Mouse (Mus musculus): ENCODE data around the gene St3gal2. TPM values are rescaled to one million over a fixed set of nuclear protein-coding genes. Genes with fewer than 3 reads are reported as not detected.
"Not testable (repeated sequence)": the region's sequence is repeated elsewhere in the genome, so short reads cannot be mapped to it uniquely, and the experiment has no call there.

Gene St3gal2
- polyA plus RNA-seq, 1 experiment from 2014 or later, result 15.1 TPM

GRCm38 (mm10) chr8:110905404-110905803, 14.3 kb upstream of the St3gal2 start:
- no peak for ATAC-seq (replicated peaks; ENCODE audit: low FRiP score, low read depth)
- H3K4me3 ChIP-seq (replicated peaks; ENCODE audit: low read depth, low read length), result no peak overlapping the region
- no peak for TF ChIP-seq CTCF (IDR thresholded peaks at IDR 0.05; ENCODE audit: low read depth)

DNA sequence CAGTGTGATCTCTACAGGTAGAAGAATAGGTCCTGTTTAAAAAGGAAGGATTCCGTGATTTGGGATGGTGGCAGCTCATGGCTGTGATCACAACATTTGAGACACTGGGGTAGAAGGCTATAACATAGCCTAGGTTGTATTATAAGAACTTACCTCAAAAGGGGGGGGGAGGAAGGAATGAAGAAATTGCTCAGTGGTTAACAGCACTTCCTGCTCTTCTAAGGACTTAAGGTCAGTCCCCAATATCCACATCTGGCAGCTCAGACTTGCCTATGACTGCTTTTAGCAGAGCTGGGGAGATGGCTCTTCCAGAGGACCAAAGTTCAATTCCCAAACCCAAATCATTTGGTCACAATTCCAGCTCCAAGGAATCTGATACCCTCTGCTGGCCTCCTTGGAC, 13.0 kb upstream of the St3gal2 start:
- Histone ChIP-seq H3K4me2 (ENCODE audit: low read length) (no peak overlapping the region), H3K27ac (no peak overlapping the region), H3K4me1 (replicated peaks; ENCODE audit: insufficient read depth, low read length) (no peaks in the 10 kb centered on the region; the same call in 1 of the 2 replicates), H3K36me3 (ENCODE audit: insufficient read depth, low read length) (no peaks in the 10 kb centered on the region), H3K4me3 (replicated peaks; ENCODE audit: low read depth, low read length) (no peak overlapping the region), H3K27me3 (ENCODE audit: insufficient read depth, low read length) (no peaks in the 10 kb centered on the region), H3K9me3 (replicated peaks; ENCODE audit: low read length) (no peaks in the 10 kb centered on the region), H3K9ac (ENCODE audit: low read depth, low read length) (no peak overlapping the region)
- WGBS, result 91% methylated on average over 1 of the region's 1 CpGs
- no peak for TF ChIP-seq CTCF (IDR thresholded peaks at IDR 0.05; ENCODE audit: low read depth)
- ATAC-seq (replicated peaks; ENCODE audit: low FRiP score, low read depth) (no peak), DNase-seq (ENCODE audit: low spot score) (no peak)

More at GRCm38 (mm10) chr8:110905404-110905803, 14.3 kb upstream of the St3gal2 start:
- Histone ChIP-seq H3K36me3 (ENCODE audit: insufficient read depth, low read length) (no peaks in the 10 kb centered on the region), H3K9me3 (replicated peaks; ENCODE audit: low read length) (no peaks in the 10 kb centered on the region), H3K4me1 (replicated peaks; ENCODE audit: insufficient read depth, low read length) (no peaks in the 10 kb centered on the region; the same call in 1 of the 2 replicates), H3K9ac (ENCODE audit: low read depth, low read length) (no peak overlapping the region), H3K4me2 (ENCODE audit: low read length) (no peak overlapping the region), H3K27ac (no peak overlapping the region), H3K27me3 (ENCODE audit: insufficient read depth, low read length) (no peaks in the 10 kb centered on the region)
- DNase-seq (ENCODE audit: low spot score), result no peak
- 87% methylated on average over 6 of the region's 6 CpGs for WGBS

DNA sequence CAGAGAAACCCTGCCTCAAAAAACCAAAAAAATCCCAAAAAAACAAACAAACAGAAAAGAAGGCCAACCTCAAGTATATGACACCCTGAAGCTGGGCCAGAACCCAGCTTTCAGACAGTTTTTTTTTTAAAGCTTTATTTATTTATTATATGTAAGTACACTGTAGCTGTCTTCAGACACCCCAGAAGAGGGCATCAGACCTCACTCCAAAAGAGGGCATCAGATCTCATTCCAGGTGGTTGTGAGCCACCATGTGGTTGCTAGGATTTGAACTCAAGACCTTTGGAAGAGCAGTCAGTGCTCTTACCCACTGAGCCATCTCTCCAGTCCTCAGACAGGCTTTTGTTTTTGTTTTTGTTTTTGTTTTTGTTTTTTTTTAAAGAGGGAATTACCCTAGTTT, 9.9 kb upstream of the St3gal2 start:
- not testable (repeated sequence) for H3K27me3 ChIP-seq (ENCODE audit: insufficient read depth, low read length); H3K36me3 ChIP-seq (ENCODE audit: insufficient read depth, low read length); H3K4me3 ChIP-seq (replicated peaks; ENCODE audit: low read depth, low read length); H3K4me1 ChIP-seq (replicated peaks; ENCODE audit: insufficient read depth, low read length); H3K9me3 ChIP-seq (replicated peaks; ENCODE audit: low read length); H3K9ac ChIP-seq (ENCODE audit: low read depth, low read length); H3K4me2 ChIP-seq (ENCODE audit: low read length); ATAC-seq (replicated peaks; ENCODE audit: low FRiP score, low read depth); DNase-seq (ENCODE audit: low spot score); H3K27ac ChIP-seq

DNA sequence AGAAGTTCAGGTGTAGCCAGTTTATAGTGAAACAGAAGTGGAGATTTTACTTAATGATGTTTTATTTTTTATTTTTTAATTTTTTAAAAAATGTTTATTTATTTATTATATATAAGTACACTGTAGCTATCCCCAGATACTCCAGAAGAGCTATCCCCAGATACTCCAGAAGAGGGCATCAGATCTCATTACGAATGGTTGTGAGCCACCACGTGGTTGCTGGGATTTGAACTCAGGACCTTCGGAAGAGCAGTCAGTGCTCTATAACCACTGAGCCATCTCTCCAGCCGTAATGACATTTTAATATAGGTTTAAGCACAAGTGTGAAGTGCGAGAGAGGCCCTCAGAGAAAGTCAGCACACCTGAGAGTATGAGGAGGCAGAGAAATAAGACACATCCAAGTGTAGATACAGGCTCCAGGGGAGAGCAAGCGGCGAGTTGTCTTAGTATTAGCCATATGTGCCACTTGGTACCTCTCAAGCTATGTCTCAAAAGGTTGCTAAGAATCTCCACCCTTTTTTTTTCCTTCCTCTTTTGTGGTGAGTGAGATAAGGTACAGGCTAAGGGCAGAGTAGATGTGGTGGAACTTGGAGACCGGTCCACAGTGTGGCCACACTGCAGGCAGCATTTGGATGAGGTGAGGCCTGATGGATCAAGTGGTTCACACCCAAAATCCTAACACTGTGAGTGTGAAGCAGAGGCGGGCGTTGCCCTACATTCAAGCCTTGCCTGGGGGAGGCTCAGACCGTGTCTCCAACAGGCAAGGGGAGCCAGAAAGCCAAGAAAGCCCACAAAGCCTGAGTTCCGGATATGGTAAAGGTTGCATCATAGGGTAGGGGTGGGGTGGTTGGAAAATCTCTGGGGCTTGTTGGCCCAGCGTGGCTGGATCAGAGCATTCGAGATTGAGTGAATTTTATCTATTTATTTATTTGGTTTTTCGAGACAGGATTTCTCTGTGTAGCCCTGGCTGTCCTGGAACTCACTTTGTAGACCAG, 7.8 kb upstream of the St3gal2 start:
- no peak overlapping the region for H3K9ac ChIP-seq (ENCODE audit: low read depth, low read length)
- WGBS, result 87% methylated on average over 15 of the region's 15 CpGs

DNA sequence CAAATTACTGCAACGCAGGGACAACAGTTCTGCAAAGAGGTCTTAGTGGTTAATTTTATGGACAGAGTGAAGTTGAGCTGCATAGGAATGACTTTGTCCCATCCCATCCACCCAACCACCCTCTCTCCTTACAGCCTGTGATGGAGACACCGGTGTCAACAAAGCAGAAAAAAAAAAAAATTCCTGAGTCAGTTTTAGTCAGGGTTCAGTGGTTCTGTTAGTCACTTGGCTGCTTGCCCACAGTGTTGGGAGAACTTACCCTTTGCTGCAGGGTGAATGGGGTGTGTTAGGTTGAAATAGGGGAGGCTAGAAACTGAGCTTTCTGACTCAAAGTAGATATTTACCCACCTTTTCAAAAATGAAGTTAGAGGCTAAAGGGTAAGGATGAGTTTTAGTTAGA, 2.3 kb upstream of the St3gal2 start:
- H3K4me1 ChIP-seq (replicated peaks; ENCODE audit: insufficient read depth, low read length), result peaks cover 29% of the 10 kb centered on the region
- ATAC-seq (replicated peaks; ENCODE audit: low FRiP score, low read depth), result peak; percentile 33; the same call in 1 of the 2 replicates
- H3K9ac ChIP-seq (ENCODE audit: low read depth, low read length), result no peak overlapping the region
- no peaks in the 10 kb centered on the region for H3K27me3 ChIP-seq (ENCODE audit: insufficient read depth, low read length)
- H3K9me3 ChIP-seq (replicated peaks; ENCODE audit: low read length), result no peaks in the 10 kb centered on the region
- no peaks in the 10 kb centered on the region for H3K36me3 ChIP-seq (ENCODE audit: insufficient read depth, low read length)
- peak; percentile 74 for DNase-seq (ENCODE audit: low spot score)
- H3K4me2 ChIP-seq (ENCODE audit: low read length), result no peak overlapping the region
- peak overlapping the region; percentile 47; the same call in 1 of the 2 replicates for H3K27ac ChIP-seq
- WGBS, result 23% methylated on average over 2 of the region's 2 CpGs
- no peak overlapping the region for H3K4me3 ChIP-seq (replicated peaks; ENCODE audit: low read depth, low read length)
- no peak for TF ChIP-seq CTCF (IDR thresholded peaks at IDR 0.05; ENCODE audit: low read depth)

More for the DNA sequence above, 7.8 kb upstream of the St3gal2 start:
- Histone ChIP-seq H3K27me3 (ENCODE audit: insufficient read depth, low read length) (no peaks in the 10 kb centered on the region), H3K27ac (no peak overlapping the region), H3K4me1 (replicated peaks; ENCODE audit: insufficient read depth, low read length) (no peaks in the 10 kb centered on the region), H3K4me3 (replicated peaks; ENCODE audit: low read depth, low read length) (no peak overlapping the region), H3K36me3 (ENCODE audit: insufficient read depth, low read length) (no peaks in the 10 kb centered on the region), H3K9me3 (replicated peaks; ENCODE audit: low read length) (no peaks in the 10 kb centered on the region), H3K4me2 (ENCODE audit: low read length) (no peak overlapping the region)
- DNase-seq (ENCODE audit: low spot score) (no peak), ATAC-seq (replicated peaks; ENCODE audit: low FRiP score, low read depth) (no peak)
- 0 out of 2 replicates have a peak, but pooled peaks have one; percentile 16 for TF ChIP-seq CTCF (IDR thresholded peaks at IDR 0.05; ENCODE audit: low read depth)

DNA sequence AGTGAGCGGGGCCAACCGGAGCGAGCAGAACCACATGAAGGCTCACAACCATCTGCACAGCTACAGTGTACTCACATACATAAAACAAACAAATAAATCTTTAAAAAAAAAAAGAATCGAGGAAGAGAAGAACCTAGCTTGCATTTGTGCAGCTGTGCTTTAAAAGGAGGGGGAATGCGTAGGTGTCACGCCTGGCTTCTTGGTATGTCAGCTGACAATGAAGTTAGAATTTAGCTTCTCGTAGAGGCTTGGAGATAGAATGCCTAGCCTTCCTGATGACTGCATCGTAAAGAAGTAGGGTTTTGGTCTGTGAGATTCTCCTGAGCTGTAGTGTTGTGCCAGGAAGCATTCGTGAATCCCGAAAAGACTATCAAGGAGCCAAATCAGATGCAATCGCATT, 1.7 kb upstream of the St3gal2 start:
- Histone ChIP-seq H3K36me3 (ENCODE audit: insufficient read depth, low read length) (no peaks in the 10 kb centered on the region), H3K4me1 (replicated peaks; ENCODE audit: insufficient read depth, low read length) (peaks cover 29% of the 10 kb centered on the region), H3K27ac (peak overlapping the region; percentile 28; the same call in 1 of the 2 replicates), H3K9ac (ENCODE audit: low read depth, low read length) (no peak overlapping the region), H3K27me3 (ENCODE audit: insufficient read depth, low read length) (no peaks in the 10 kb centered on the region), H3K9me3 (replicated peaks; ENCODE audit: low read length) (no peaks in the 10 kb centered on the region), H3K4me3 (replicated peaks; ENCODE audit: low read depth, low read length) (no peak overlapping the region), H3K4me2 (ENCODE audit: low read length) (no peak overlapping the region)
- WGBS, result 45% methylated on average over 11 of the region's 11 CpGs
- ATAC-seq (replicated peaks; ENCODE audit: low FRiP score, low read depth) (no peak), DNase-seq (ENCODE audit: low spot score) (peak; percentile 39)
- no peak for TF ChIP-seq CTCF (IDR thresholded peaks at IDR 0.05; ENCODE audit: low read depth)

All from kidney, postnatal 0 days (tissue).